Comparison of ENCODE assay signal across 20 mouse cellular contexts in the genomic region with DNA sequence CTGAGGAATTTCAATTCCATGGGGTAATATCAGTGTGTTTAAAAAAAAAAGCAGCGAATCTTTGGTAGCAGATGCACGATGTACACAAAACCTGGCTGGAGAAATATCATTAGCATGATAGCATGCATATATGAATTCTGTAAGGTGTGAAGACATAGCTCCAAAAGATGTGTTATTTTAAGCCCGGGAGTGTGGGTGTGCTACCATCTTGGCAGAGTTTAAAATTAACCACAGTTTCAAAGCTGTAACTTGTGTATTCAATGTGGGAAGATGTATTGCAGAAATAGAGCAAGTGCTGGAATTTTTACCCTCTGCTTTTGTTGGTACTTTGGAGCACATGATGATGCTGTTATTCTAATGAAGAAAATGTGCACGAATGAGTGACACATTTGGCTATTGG.
DNase-seq lines count a peak whose midpoint lies in the region; ATAC-seq lines count a peak whose summit lies in the region.
"Had no signal": no experiment of that assay in that cellular context is flagged by ENCODE, and none has a peak within 500 bp of the region (broad histone marks: within the 10 kb centered on the region; RNA-seq: fewer than 3 reads in every experiment).

No protein-coding gene starts in this region.

- no peak overlapping the region for H3K4me3 ChIP-seq in hindbrain, embryonic 11.5 days (ENCODE audit: low read depth, low read length)
- H3K4me3 ChIP-seq: embryonic facial prominence, embryonic 10.5 days; erythroblast, embryonic 14.5 days; heart, embryonic 13.5 days; limb, embryonic 13.5 days; liver, embryonic 15.5 days had no signal

- no peak overlapping the region for H3K4me2 ChIP-seq in hindbrain, embryonic 11.5 days (replicated peaks; ENCODE audit: low read depth, low read length)
- H3K4me2 ChIP-seq: heart, embryonic 13.5 days; limb, embryonic 13.5 days; liver, embryonic 15.5 days had no signal

- peak; percentile 85 for DNase-seq in right cerebral cortex, adult 18-20 months
- DNase-seq in right cerebral cortex, postnatal 4 days, result no peak
- DNase-seq in frontal cortex, postnatal 10 days (ENCODE audit: low spot score in 2 of 2), result peak; percentile 22 to 66
- peak; percentile 87 to 89 for DNase-seq in left cerebral cortex, adult 9 months (ENCODE audit: low spot score in 2 of 2)
- DNase-seq in thymus, adult 18-20 months, result no peak
- no peak for DNase-seq in hindbrain, embryonic 11.5 days (ENCODE audit: low spot score)
- DNase-seq in kidney, adult 11 months, result no peak
- DNase-seq: adrenal gland, postnatal 36 days; cerebellum, postnatal 10 days; gastrocnemius, postnatal 25 days; heart, postnatal 4 days; kidney, adult 9 months; kidney, postnatal 4 days; lung, postnatal 14 days; retina, postnatal 1 day had no signal

- WGBS in hindbrain, embryonic 11.5 days, result 92% methylated on average over 4 of the region's 4 CpGs

- H3K9me3 ChIP-seq in hindbrain, embryonic 11.5 days (ENCODE audit: control insufficient read depth, low read length), result no peaks in the 10 kb centered on the region
- H3K9me3 ChIP-seq: embryonic facial prominence, embryonic 10.5 days; heart, embryonic 13.5 days; limb, embryonic 13.5 days; liver, embryonic 15.5 days had no signal

- no peaks in the 10 kb centered on the region for H3K36me3 ChIP-seq in hindbrain, embryonic 11.5 days (ENCODE audit: control insufficient read depth, insufficient read depth, low read length)
- H3K36me3 ChIP-seq: embryonic facial prominence, embryonic 10.5 days; heart, embryonic 13.5 days; limb, embryonic 13.5 days; liver, embryonic 15.5 days had no signal

- H3K9ac ChIP-seq in hindbrain, embryonic 11.5 days (ENCODE audit: low read depth, low read length), result no peak overlapping the region
- H3K9ac ChIP-seq: heart, embryonic 13.5 days; limb, embryonic 13.5 days; liver, embryonic 15.5 days had no signal

- H3K27ac ChIP-seq in hindbrain, embryonic 11.5 days (ENCODE audit: low read depth, low read length), result no peak overlapping the region
- H3K27ac ChIP-seq: embryonic facial prominence, embryonic 10.5 days; heart, embryonic 13.5 days; limb, embryonic 13.5 days; liver, embryonic 15.5 days had no signal

- ATAC-seq in hindbrain, embryonic 11.5 days (ENCODE audit: low FRiP score), result no peak

- H3K27me3 ChIP-seq in hindbrain, embryonic 11.5 days (ENCODE audit: control insufficient read depth, insufficient read depth, low read length), result no peaks in the 10 kb centered on the region
- H3K27me3 ChIP-seq: heart, embryonic 13.5 days; limb, embryonic 13.5 days; liver, embryonic 15.5 days had no signal

- no peaks in the 10 kb centered on the region for H3K4me1 ChIP-seq in hindbrain, embryonic 11.5 days (replicated peaks; ENCODE audit: control insufficient read depth, insufficient read depth, low read length)
- H3K4me1 ChIP-seq: embryonic facial prominence, embryonic 10.5 days; heart, embryonic 13.5 days; limb, embryonic 13.5 days; liver, embryonic 15.5 days had no signal

Comparison
In these comparisons a context has a peak if more than half of its experiments do, and no peak if none do; other contexts are left out.
1. DNase-seq: peak in right cerebral cortex, adult 18-20 months (single experiment), frontal cortex, postnatal 10 days (2 of 2) and left cerebral cortex, adult 9 months (2 of 2); none in right cerebral cortex, postnatal 4 days (single experiment), thymus, adult 18-20 months (0 of 2), hindbrain, embryonic 11.5 days (single experiment) and kidney, adult 11 months (single experiment).